Comparison of ENCODE assay signal across 1 mouse cellular context in genomic region chr19:60860868-60861700, GRCm38 (mm10).
TF ChIP-seq lines count a peak whose summit lies in the region.

Gene Sfxn4 (minus strand): TSS chr19:60861479.

TF ChIP-seq in MEL, 35 proteins besides CTCF, POLR2A, EP300 and RAD21 (continued from another document):
- peak; percentile 85 for TF ChIP-seq MXI1 (IDR thresholded peaks at IDR 0.05; ENCODE audit: low read depth, low read length)
- no peak for TF ChIP-seq ZC3H11A (IDR thresholded peaks at IDR 0.05; ENCODE audit: low read depth, low read length)
- TF ChIP-seq JUND (IDR thresholded peaks at IDR 0.05; ENCODE audit: low read depth, low read length): no peak
- peak; percentile 56; the same call in 1 of the 2 replicates for TF ChIP-seq ETS1 (IDR thresholded peaks at IDR 0.05; ENCODE audit: low read depth, low read length)
- TF ChIP-seq BHLHE40 (IDR thresholded peaks at IDR 0.05; ENCODE audit: borderline replicate concordance, low read depth, low read length): no peak
- no peak for TF ChIP-seq ZKSCAN1 (IDR thresholded peaks at IDR 0.05; ENCODE audit: low read depth, low read length)
- TF ChIP-seq MAFK (IDR thresholded peaks at IDR 0.05; ENCODE audit: borderline replicate concordance, low read depth, low read length): no peak
